Mouse (Mus musculus) heart, embryonic 12.5 days (tissue): ENCODE data around the gene Mlx. TPM values are rescaled to one million over a fixed set of nuclear protein-coding genes. Genes with fewer than 3 reads are reported as not detected.
A peak's percentile ranks its signal among the peaks of the same experiment; 100 is the strongest.
"Not testable (repeated sequence)": the region's sequence is repeated elsewhere in the genome, so short reads cannot be mapped to it uniquely, and the experiment has no call there.

ENCODE experiments used
- ATAC-seq: fragments of 200-750 bp; cut with Nextera tagmentation; 2 replicates; pipeline ENCODE4 v1.8.0; 2017; ENCODE audit warnings: moderate TSS enrichment, moderate library complexity; ENCODE audit not compliant: insufficient number of reproducible peaks, low FRiP score
- H3K27ac ChIP-seq: fragments of 300-500 bp; sonication (generic); 2 replicates; pipeline ENCODE4 v1.5.1; 2016; ENCODE audit warnings: mild to moderate bottlenecking, moderate library complexity; ENCODE audit not compliant: poor library complexity, severe bottlenecking
- H3K27me3 ChIP-seq: fragments of 300-500 bp; sonication (generic); replicated peaks from 2 replicates; pipeline ENCODE4 v1.6.1; 2016; ENCODE audit warnings: mild to moderate bottlenecking, moderate library complexity
- H3K36me3 ChIP-seq: fragments of 300-500 bp; sonication (generic); 2 replicates; pipeline ENCODE4 v1.6.1; 2016; ENCODE audit warnings: mild to moderate bottlenecking, moderate library complexity
- H3K4me1 ChIP-seq: fragments of 300-500 bp; sonication (generic); replicated peaks from 2 replicates; pipeline ENCODE4 v1.6.1; 2016; ENCODE audit warnings: mild to moderate bottlenecking
- H3K4me2 ChIP-seq: fragments of 300-500 bp; sonication (generic); 2 replicates; pipeline ENCODE4 v1.6.1; 2016; ENCODE audit warnings: mild to moderate bottlenecking, moderate library complexity
- H3K4me3 ChIP-seq: fragments of 300-500 bp; sonication (generic); 2 replicates; pipeline ENCODE4 v1.5.1; 2016; ENCODE audit warnings: mild to moderate bottlenecking
- H3K9ac ChIP-seq: fragments of 300-500 bp; sonication (generic); 2 replicates; pipeline ENCODE4 v1.6.1; 2016; ENCODE audit warnings: mild to moderate bottlenecking, moderate library complexity
- H3K9me3 ChIP-seq: fragments of 300-500 bp; sonication (generic); replicated peaks from 2 replicates; pipeline ENCODE4 v1.6.1; 2016; ENCODE audit warnings: mild to moderate bottlenecking, moderate library complexity
- WGBS: fragments of 180-500 bp; shearing (Covaris S2); methylation state at CpG from one replicate; pipeline ENCODE4 v1.1.7; 2016; 5-methylcytosine and 5-hydroxymethylcytosine counted together
- polyA plus RNA-seq: library from polyadenylated mRNA; unstranded; fragments of >200 nt; fragmentation: Nextera tagmentation; extraction: Ambion mirVana; gene quantifications from 2 replicates; pipeline ENCODE4 v1.2.1, GENCODE M21; 2016

The Mlx gene
- polyA plus RNA-seq, 1 experiment from 2014 or later, result 36.2 TPM

DNA sequence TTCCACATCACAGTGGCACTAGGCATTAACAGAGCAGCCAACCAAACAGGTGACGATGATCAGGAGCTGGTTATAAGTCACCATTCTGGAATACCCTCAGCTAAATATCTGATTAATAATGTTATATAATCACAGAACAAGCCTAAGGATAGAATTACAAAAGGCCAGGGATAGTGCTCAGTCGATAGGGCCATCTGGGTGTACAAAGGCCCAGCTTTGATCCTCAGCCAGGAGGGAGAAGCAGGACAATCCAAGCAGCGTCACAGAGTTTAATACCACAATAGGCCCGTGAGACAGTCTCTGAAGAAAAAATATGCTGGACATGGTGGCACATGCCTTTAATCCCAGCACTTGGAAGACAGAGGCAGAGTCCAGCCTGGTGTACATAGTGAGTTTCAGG lies 22.3 kb downstream of the Mlx start:
- no peaks in the 10 kb centered on the region for H3K27me3 ChIP-seq
- no peak overlapping the region for H3K4me3 ChIP-seq
- H3K4me2 ChIP-seq, result no peak overlapping the region
- H3K9me3 ChIP-seq, result no peaks in the 10 kb centered on the region
- H3K36me3 ChIP-seq, result peaks cover 16% of the 10 kb centered on the region
- 87% methylated on average over 4 of the region's 4 CpGs for WGBS
- H3K4me1 ChIP-seq, result no peaks in the 10 kb centered on the region; the same call in 1 of the 2 replicates
- no peak overlapping the region for H3K9ac ChIP-seq
- ATAC-seq, result no peak
- no peak overlapping the region for H3K27ac ChIP-seq

DNA sequence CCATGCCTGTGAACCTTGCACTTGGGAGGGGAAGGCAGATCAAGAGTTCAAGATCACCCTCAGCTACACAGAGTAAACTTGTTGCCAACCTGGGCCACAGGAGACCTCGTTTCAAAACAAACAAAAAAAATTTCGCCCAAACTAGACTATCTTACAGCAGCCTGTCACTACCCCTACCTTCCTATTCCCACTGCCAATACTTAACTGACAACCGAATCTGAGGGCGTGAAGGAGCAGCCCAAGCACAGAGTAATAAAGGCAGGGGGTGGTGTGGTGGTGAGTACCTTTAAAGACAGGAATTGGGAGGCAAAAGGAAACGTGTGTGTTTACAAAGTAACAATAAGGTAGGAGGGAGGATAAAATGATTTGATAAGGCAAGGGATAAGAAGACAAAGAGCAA lies 23.6 kb downstream of the Mlx start:
- ATAC-seq, result no peak
- WGBS, result 53% methylated on average over 5 of the region's 5 CpGs
- no peaks in the 10 kb centered on the region for H3K9me3 ChIP-seq
- no peak overlapping the region for H3K9ac ChIP-seq
- peaks cover 9% of the 10 kb centered on the region for H3K36me3 ChIP-seq
- H3K4me1 ChIP-seq, result peaks cover 3% of the 10 kb centered on the region
- no peak overlapping the region for H3K4me2 ChIP-seq
- H3K27ac ChIP-seq, result no peak overlapping the region
- H3K4me3 ChIP-seq, result no peak overlapping the region
- H3K27me3 ChIP-seq, result no peaks in the 10 kb centered on the region

DNA sequence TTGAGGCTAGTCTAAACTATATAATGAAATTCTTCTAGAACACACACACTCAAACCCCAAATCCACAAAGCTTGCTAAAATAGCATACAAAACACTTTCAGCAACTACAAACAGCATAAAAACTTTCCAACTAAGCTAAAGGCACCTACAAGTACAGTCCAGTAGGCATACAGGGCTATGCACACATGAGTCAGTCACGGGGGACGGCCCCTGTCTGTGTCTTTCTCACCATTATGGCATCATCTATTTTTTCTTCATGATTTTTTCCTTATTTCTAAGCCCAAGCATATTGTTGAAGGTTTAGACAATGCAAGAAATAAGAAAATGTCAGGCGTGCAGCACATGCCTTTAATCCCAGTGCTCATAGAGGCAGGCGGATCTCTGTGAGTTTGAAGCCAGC lies 24.1 kb downstream of the Mlx start:
- no peaks in the 10 kb centered on the region for H3K27me3 ChIP-seq
- peaks cover 7% of the 10 kb centered on the region for H3K4me1 ChIP-seq
- no peaks in the 10 kb centered on the region for H3K9me3 ChIP-seq
- ATAC-seq, result no peak
- 90% methylated on average over 4 of the region's 4 CpGs for WGBS
- H3K4me2 ChIP-seq, result no peak overlapping the region
- H3K4me3 ChIP-seq, result no peak overlapping the region
- peaks cover 4% of the 10 kb centered on the region for H3K36me3 ChIP-seq
- H3K27ac ChIP-seq, result no peak overlapping the region
- no peak overlapping the region for H3K9ac ChIP-seq

DNA sequence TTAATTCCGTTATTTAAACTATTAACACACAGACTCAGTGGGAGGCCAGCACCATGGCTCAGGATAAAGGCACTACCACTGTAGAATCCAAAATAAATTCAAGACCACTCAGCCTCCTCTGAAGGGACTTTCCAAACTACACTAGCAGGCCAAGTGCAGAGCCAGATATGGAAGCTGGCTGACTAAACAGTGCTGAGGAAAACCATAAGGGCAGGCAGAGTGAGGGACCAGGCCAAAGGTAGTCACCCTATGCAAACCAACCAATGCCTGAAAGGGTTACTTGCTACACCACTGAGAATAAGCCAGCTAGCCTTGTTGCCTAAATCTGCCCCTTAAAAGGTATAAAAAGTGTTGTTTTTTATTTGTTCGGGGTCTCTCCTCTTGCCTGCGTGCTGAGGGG lies 25.1 kb downstream of the Mlx start:
- Histone ChIP-seq H3K27ac (no peak overlapping the region), H3K4me1 (peaks cover 7% of the 10 kb centered on the region), H3K4me2 (no peak overlapping the region), H3K27me3 (no peaks in the 10 kb centered on the region), H3K9ac (no peak overlapping the region), H3K4me3 (no peak overlapping the region), H3K9me3 (no peaks in the 10 kb centered on the region), H3K36me3 (peaks cover 3% of the 10 kb centered on the region)
- 90% methylated on average over 3 of the region's 3 CpGs for WGBS
- ATAC-seq, result no peak

DNA sequence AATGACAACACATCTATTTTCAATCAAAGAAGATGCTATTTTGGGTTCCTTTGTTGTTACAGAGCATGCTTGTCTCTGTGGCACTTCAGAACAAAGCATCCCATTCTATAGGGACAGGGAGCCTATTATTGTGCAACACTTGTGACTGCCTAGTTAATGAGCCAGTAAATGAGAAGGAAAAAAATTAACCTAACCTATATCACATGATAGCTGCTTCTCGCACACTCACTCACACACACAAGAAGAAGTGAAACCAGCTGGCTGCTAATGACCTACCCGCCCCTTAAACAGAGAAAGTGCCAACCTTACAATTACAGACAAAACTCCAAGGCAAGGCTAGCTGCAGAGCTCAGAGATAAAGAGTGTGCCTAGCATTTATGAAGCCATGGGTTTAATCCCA lies 28.5 kb downstream of the Mlx start:
- H3K9ac ChIP-seq, result no peak overlapping the region
- H3K4me2 ChIP-seq, result no peak overlapping the region
- WGBS, result 87% methylated on average over 2 of the region's 2 CpGs
- peaks cover 20% of the 10 kb centered on the region for H3K4me1 ChIP-seq
- no peak overlapping the region for H3K27ac ChIP-seq
- no peak overlapping the region for H3K4me3 ChIP-seq
- no peak for ATAC-seq
- no peaks in the 10 kb centered on the region for H3K9me3 ChIP-seq
- H3K27me3 ChIP-seq, result no peaks in the 10 kb centered on the region
- H3K36me3 ChIP-seq, result peaks cover 3% of the 10 kb centered on the region

DNA sequence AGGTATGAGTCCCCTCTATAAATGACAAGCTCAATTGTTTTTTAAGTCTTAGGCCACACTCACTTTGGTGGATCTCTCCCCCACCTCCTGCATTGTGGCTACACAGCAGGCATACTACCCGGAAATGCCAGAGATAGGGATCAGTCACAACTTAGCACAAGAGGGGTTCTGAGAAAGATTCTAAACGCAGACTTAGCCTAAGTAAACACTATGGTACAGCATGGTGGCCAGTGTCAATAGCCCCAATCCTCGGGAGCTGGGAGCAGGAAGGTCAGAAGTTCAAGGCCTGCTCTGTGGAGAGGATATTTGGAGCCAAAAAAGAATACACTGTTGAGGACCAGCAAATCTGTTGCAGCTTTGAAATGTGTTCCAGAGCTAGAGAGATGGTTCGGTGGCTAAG lies 31.0 kb downstream of the Mlx start:
- Histone ChIP-seq H3K27ac (no peak overlapping the region), H3K9ac (peak overlapping the region; percentile 98)
- ATAC-seq, result no peak

DNA sequence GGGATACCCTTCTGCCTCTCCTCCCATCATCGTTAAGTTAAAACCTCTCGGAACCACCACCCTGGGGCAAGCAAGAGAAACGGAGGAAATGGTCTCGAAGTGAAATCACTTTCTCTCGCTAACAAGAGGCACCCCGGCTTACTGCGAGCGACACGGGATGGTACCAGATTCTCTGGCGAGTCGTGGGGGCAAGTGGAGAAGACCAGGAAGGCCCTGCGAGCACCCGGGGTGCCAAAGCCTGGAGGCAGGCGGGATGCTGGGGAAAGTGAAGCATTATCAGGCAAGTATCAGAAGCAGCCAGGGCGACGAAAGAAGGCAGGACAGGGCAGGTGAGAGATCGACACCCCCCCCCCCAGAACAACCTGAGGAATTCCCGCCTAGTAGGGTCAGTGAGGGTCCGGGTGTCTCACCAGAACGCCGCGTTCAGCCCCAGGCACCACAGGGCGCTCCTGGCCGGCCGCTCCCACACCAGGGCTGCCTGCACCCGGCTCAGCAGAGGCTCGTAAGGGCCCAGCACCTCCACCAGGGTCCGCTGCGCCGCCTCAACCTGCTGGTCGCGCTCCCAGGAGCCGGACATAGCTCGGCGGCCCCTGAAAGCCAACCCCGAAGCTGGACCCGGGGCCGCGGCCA lies 32.2 kb downstream of the Mlx start:
- H3K4me1 ChIP-seq, result peaks cover 30% of the 10 kb centered on the region
- H3K4me2 ChIP-seq, result peak overlapping the region; percentile 74
- H3K4me3 ChIP-seq, result peak overlapping the region; percentile 86
- peak; percentile 82 for ATAC-seq
- peak overlapping the region; percentile 98 for H3K9ac ChIP-seq
- H3K36me3 ChIP-seq, result peaks cover 25% of the 10 kb centered on the region
- H3K27me3 ChIP-seq, result no peaks in the 10 kb centered on the region
- WGBS, result under 1% methylated on average over 39 of the region's 39 CpGs
- no peaks in the 10 kb centered on the region for H3K9me3 ChIP-seq
- peak overlapping the region; percentile 88 for H3K27ac ChIP-seq

More for the DNA sequence above, 31.0 kb downstream of the Mlx start:
- Histone ChIP-seq H3K9me3 (no peaks in the 10 kb centered on the region), H3K4me1 (peaks cover 30% of the 10 kb centered on the region), H3K4me2 (peak overlapping the region; percentile 74), H3K4me3 (peak overlapping the region; percentile 86), H3K27me3 (no peaks in the 10 kb centered on the region), H3K36me3 (peaks cover 16% of the 10 kb centered on the region)
- 26% methylated on average over 4 of the region's 4 CpGs for WGBS

DNA sequence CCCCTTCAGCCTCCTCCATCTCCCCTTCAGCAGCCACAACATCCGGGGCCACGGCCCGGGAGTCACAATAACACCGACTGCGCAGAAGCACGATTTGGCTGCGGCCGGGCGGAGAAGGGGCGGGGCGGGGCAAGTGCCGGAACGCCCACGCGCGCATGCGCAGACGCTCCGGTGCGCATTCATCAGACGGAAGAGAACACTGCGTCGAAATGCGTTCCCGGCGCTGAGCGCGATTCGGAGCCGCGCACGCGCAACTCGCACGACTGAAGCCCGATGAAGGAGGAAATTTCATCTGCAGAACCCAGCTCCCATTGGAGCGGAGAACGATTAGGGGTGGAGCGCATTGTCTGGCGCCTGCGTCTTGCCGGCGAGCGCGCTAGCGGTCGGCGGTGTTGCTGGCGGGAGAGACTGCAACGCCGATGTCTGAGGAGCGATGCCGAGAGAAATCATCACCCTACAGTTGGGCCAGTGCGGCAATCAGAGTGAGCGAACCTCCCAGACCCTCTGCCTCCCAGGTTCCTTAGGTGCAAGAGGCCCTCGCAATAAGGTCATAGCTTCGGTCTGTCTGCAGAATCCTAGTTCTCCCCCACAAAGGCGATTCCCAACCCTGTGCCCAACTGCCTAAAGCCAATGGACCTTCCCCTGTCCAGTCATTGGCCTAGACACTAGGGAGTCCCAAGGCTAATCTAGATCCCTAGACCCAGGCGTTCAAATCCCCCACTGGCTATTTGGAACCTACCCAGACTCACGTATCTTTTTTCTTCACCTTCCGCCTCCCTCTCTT lies 32.9 kb downstream of the Mlx start, which contains the start of the genes Retreg3 and Tubg1:
Gene Retreg3 (minus strand): TSS at position 133 of the 784 bp plus-strand sequence.
Gene Tubg1 (plus strand): TSS at position 178 of the 784 bp plus-strand sequence.
- Histone ChIP-seq H3K36me3 (peaks cover 31% of the 10 kb centered on the region), H3K4me2 (peak within 1 kb of the TSS; percentile 74), H3K9ac (peak within 1 kb of the TSS; percentile 98), H3K4me3 (peak within 1 kb of the TSS; percentile 86), H3K4me1 (peaks cover 30% of the 10 kb centered on the region), H3K27ac (peak within 1 kb of the TSS; percentile 88), H3K27me3 (no peaks in the 10 kb centered on the region), H3K9me3 (no peaks in the 10 kb centered on the region)
- peak; percentile 96 for ATAC-seq
- under 1% methylated on average over 61 of the region's 61 CpGs for WGBS

DNA sequence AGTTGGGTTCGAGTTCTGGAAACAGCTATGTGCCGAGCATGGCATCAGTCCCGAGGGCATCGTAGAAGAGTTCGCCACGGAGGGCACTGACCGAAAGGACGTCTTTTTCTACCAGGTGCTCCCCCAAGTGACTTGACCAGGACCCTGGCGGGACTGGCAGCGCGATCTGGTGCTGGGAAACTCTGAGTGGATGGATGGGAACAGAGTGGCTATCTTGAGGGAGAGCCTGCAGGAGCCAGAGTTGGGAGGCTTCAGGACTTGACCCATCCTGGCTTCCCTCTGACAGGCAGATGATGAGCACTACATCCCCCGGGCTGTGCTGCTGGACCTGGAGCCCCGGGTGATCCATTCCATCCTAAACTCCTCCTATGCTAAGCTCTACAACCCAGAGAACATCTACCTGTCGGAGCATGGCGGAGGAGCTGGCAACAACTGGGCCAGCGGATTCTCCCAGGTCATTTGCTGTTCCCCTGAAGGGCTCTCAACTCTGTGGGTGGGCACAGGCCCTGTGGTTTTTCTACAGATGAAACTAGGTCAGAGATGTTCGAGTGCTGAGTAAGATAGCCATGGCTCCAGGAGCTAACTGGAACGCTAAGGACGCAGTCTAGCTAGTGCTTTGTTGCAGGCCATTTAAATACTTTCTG lies 33.6 kb downstream of the Mlx start:
- H3K4me3 ChIP-seq, result peak overlapping the region; percentile 86
- peaks cover 27% of the 10 kb centered on the region for H3K4me1 ChIP-seq
- H3K27ac ChIP-seq, result peak overlapping the region; percentile 81; the same call in 1 of the 2 replicates
- no peak for ATAC-seq
- 20% methylated on average over 19 of the region's 19 CpGs for WGBS
- H3K4me2 ChIP-seq, result peak overlapping the region; percentile 74
- H3K36me3 ChIP-seq, result peaks cover 38% of the 10 kb centered on the region
- peak overlapping the region; percentile 82 for H3K9ac ChIP-seq
- no peaks in the 10 kb centered on the region for H3K27me3 ChIP-seq
- H3K9me3 ChIP-seq, result no peaks in the 10 kb centered on the region

DNA sequence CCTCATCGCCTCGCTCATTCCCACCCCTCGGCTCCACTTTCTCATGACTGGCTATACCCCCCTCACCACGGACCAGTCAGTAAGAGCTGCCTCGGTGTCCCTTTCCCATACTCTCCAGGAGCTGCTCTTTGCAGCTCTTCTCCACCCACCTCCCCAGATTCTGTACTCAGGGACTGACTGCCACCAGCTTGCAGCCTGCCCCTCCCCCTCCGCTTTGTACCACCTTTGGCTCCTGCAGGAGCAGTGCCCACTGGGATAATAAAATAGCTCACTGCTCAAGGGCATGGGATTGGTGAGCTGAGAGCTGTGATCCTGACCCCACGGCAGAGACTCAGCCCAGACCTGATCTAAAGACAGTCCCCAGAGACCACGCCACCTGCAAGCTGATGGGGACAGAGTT lies 37.4 kb downstream of the Mlx start:
- not testable (repeated sequence) for H3K27ac ChIP-seq, H3K4me3 ChIP-seq, H3K27me3 ChIP-seq, H3K4me1 ChIP-seq, ATAC-seq, H3K4me2 ChIP-seq, H3K9me3 ChIP-seq, H3K9ac ChIP-seq
- 89% methylated on average over 8 of the region's 8 CpGs for WGBS
- H3K36me3 ChIP-seq, result peaks cover 56% of the 10 kb centered on the region

DNA sequence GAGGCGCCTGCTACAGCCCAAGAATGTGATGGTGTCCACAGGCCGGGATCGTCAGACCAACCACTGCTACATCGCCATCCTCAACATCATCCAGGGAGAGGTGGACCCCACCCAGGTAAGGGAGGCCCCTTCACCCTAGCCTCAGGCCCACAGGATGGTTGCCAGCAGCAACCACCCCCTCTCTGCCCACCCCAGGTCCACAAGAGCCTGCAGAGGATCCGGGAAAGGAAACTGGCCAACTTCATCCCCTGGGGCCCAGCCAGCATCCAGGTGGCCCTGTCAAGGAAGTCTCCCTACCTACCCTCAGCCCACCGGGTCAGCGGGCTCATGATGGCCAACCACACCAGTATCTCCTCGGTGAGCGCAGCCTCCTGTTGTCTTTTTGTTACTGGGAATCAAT lies 37.9 kb downstream of the Mlx start:
- H3K9me3 ChIP-seq, H3K27me3 ChIP-seq, H3K4me3 ChIP-seq, H3K27ac ChIP-seq, H3K9ac ChIP-seq, ATAC-seq, H3K4me2 ChIP-seq: not testable (repeated sequence)
- Histone ChIP-seq H3K4me1 (peaks cover 12% of the 10 kb centered on the region), H3K36me3 (peaks cover 56% of the 10 kb centered on the region)
- WGBS, result 96% methylated on average over 9 of the region's 9 CpGs
